Mouse (Mus musculus) intestine, embryonic 14.5 days (tissue): ENCODE measurements at regions not wholly inside any gene's neighbourhood (a gene's known extent, or its start where the extent isn't known, plus 50 kb on each side); places are given as distances from the start of the nearest gene placed in this dataset.

Experiments
- ATAC-seq: fragments of 200-750 bp; cut with Nextera tagmentation; replicated peaks from 2 replicates; pipeline ENCODE4 v1.8.0; 2017; ENCODE audit warnings: low read depth, moderate number of reproducible peaks, moderate TSS enrichment, moderate library complexity; ENCODE audit not compliant: low FRiP score, low TSS enrichment
- DNase-seq: peaks from one replicate; pipeline ENCODE4 v3.0.0-alpha.2; 2018; ENCODE audit warnings: low spot score
- H3K27ac ChIP-seq: fragments of 300-500 bp; sonication (generic); 2 replicates; pipeline ENCODE4 v1.5.1; 2014; ENCODE audit warnings: low read depth, mild to moderate bottlenecking, control low read depth
- H3K27me3 ChIP-seq: fragments of 300-500 bp; sonication (generic); replicated peaks from 2 replicates; pipeline ENCODE4 v1.6.1; 2014; ENCODE audit warnings: low read length, control low read depth; ENCODE audit not compliant: control insufficient read depth, insufficient read depth
- H3K36me3 ChIP-seq: fragments of 300-500 bp; sonication (generic); 2 replicates; pipeline ENCODE4 v1.6.1; 2014; ENCODE audit warnings: low read length, control low read depth; ENCODE audit not compliant: control insufficient read depth, insufficient read depth
- H3K4me1 ChIP-seq: fragments of 300-500 bp; sonication (generic); replicated peaks from 2 replicates; pipeline ENCODE4 v1.6.1; 2014; ENCODE audit warnings: low read length, control low read depth, mixed read lengths; ENCODE audit not compliant: control insufficient read depth, insufficient read depth
- H3K4me2 ChIP-seq: fragments of 300-500 bp; sonication (generic); 2 replicates; pipeline ENCODE4 v1.6.1; 2014; ENCODE audit warnings: low read length
- H3K4me3 ChIP-seq: fragments of 300-500 bp; sonication (generic); 2 replicates; pipeline ENCODE4 v1.5.1; 2014; ENCODE audit warnings: low read depth, low read length, control low read depth, mixed read lengths
- H3K9ac ChIP-seq: fragments of 300-500 bp; sonication (generic); 2 replicates; pipeline ENCODE4 v1.6.1; 2014; ENCODE audit warnings: mild to moderate bottlenecking, low read length
- H3K9me3 ChIP-seq: fragments of 300-500 bp; sonication (generic); 2 replicates; pipeline ENCODE4 v1.6.1; 2016; ENCODE audit warnings: low read length, control low read depth; ENCODE audit not compliant: control insufficient read depth
- WGBS: fragments of 180-500 bp; shearing (Covaris S2); extraction: QIAGEN DNeasy Blood & Tissue Kit; methylation state at CpG from one replicate; pipeline ENCODE4 v1.1.7; 2014; 5-methylcytosine and 5-hydroxymethylcytosine counted together

DNA sequence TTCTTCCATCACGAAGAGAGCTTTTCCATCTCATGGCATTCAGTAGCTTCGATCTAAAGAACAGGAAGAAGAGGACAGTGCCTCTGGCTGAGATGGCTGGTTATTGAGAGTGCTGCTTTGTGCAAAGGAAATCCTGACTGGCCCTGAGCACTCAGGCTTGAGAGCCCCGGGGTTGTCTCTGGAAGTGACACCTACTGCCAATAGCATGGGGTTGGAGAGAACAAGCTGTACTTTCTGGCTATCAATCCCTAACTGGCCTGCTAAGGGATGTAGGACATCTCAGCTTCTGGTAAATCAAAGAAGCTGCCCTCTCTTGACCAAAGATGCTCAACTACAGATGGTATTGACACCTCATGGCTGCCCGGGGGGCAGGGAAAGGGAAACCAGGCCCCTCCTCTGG, 178.2 kb upstream of the Serpine2 start:
- no peaks in the 10 kb centered on the region for H3K4me1 ChIP-seq
- H3K27me3 ChIP-seq = no peaks in the 10 kb centered on the region
- no peaks in the 10 kb centered on the region for H3K9me3 ChIP-seq
- 82% methylated on average over 4 of the region's 4 CpGs for WGBS
- DNase-seq = no peak
- no peak for ATAC-seq
- H3K4me3 ChIP-seq = no peak overlapping the region
- H3K4me2 ChIP-seq = no peak overlapping the region
- no peaks in the 10 kb centered on the region for H3K36me3 ChIP-seq
- H3K9ac ChIP-seq = no peak overlapping the region
- no peak overlapping the region for H3K27ac ChIP-seq

DNA sequence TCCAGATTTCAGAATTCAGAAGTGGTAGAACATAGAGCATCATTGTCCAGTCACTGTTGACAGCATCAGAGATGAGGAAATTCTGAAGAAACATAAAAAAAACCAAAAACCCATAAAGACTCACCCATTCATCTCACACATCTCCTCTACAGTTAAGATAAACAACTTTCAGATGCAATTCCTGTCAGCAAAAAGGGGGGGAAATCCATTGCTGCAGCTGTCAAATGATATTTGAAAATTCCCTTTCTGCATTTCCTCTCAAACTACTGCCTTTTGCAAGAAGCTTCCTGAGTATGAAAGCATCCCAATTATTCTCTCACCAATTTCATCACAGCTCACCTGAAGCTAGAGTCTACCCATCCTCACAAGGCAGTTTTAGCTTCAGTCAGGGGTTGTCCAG, 177.1 kb upstream of the Serpine2 start:
- no peak for ATAC-seq

DNA sequence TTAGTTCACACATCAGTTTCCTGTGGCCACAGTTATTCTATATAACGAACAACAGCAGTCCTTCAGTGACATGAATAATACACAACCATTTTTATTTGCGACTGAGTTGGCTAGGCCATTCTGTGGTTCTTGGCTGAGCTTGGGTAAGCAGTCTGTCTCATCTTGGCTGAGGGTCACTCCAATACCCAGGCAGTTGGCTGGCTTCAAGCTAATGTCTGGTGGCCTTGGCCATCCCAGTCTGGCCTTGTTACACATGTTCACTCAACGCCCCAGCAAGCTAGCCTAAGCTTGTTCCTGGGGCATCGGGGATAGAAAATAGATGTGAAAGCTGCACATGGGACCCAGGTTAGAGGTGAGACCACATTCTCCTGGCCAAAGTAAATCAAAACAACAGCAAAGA, 175.5 kb upstream of the Serpine2 start:
- Histone ChIP-seq H3K4me1 (peaks cover 5% of the 10 kb centered on the region; the same call in 1 of the 2 replicates), H3K9me3 (no peaks in the 10 kb centered on the region), H3K27me3 (no peaks in the 10 kb centered on the region), H3K9ac (no peak overlapping the region), H3K4me3 (no peak overlapping the region), H3K36me3 (no peaks in the 10 kb centered on the region), H3K27ac (no peak overlapping the region), H3K4me2 (no peak overlapping the region)
- 88% methylated on average over 4 of the region's 4 CpGs for WGBS
- DNase-seq (no peak), ATAC-seq (no peak)

More for the DNA sequence above, 177.1 kb upstream of the Serpine2 start:
- Histone ChIP-seq H3K27me3 (no peaks in the 10 kb centered on the region), H3K4me2 (no peak overlapping the region), H3K27ac (no peak overlapping the region), H3K4me1 (peaks cover 4% of the 10 kb centered on the region; the same call in 1 of the 2 replicates), H3K9ac (no peak overlapping the region), H3K4me3 (no peak overlapping the region), H3K36me3 (no peaks in the 10 kb centered on the region), H3K9me3 (no peaks in the 10 kb centered on the region)
- DNase-seq = no peak

DNA sequence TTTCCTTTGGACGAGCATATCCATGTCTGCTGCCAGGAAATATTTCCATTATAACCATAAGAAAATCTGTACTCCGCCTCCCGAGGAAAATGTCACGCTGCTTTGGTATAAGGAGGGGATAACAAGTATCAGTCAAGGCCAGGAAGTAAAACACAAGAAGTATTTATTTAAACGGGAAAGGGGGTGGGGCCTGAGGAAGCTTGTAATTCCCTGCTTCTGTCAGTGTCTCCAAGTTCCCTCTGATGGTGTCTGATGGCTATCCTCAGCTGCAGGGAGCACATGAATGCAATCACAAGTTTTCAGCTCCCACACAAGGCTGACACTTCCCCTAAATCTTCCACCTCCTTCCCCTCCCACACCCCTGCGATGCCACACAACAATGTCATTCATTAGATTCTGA, 172.5 kb upstream of the Serpine2 start:
- H3K9me3 ChIP-seq = no peaks in the 10 kb centered on the region
- peaks cover 5% of the 10 kb centered on the region; the same call in 1 of the 2 replicates for H3K4me1 ChIP-seq
- 45% methylated on average over 6 of the region's 6 CpGs for WGBS
- no peak for DNase-seq
- no peak overlapping the region for H3K4me3 ChIP-seq
- no peak overlapping the region for H3K27ac ChIP-seq
- no peak for ATAC-seq
- no peak overlapping the region for H3K4me2 ChIP-seq
- no peak overlapping the region for H3K9ac ChIP-seq
- no peaks in the 10 kb centered on the region for H3K36me3 ChIP-seq
- no peaks in the 10 kb centered on the region for H3K27me3 ChIP-seq

DNA sequence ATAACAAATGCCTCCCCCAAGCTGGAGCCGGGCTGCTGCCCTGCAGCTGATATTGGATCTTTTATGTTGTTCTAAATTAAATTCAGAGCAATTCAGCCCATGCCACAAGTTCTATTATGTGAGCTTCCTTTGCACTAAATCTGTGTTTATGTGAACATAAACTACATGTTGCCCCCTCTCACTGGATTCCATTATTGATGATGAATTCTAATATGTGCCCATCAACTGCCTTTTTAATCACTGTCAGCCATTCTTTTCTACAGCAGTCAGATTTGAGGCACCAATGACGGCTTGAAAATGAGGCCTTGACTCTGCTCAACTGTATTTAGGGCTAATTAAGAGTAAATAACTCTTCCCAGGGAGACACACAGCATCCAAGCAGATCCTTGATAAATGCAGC, 172.1 kb upstream of the Serpine2 start:
- Histone ChIP-seq H3K27me3 (no peaks in the 10 kb centered on the region), H3K4me3 (no peak overlapping the region), H3K4me2 (no peak overlapping the region), H3K9me3 (no peaks in the 10 kb centered on the region), H3K36me3 (no peaks in the 10 kb centered on the region), H3K4me1 (peaks cover 5% of the 10 kb centered on the region; the same call in 1 of the 2 replicates), H3K9ac (no peak overlapping the region), H3K27ac (no peak overlapping the region)
- ATAC-seq = no peak
- DNase-seq = no peak
- WGBS = 64% methylated on average over 2 of the region's 2 CpGs

DNA sequence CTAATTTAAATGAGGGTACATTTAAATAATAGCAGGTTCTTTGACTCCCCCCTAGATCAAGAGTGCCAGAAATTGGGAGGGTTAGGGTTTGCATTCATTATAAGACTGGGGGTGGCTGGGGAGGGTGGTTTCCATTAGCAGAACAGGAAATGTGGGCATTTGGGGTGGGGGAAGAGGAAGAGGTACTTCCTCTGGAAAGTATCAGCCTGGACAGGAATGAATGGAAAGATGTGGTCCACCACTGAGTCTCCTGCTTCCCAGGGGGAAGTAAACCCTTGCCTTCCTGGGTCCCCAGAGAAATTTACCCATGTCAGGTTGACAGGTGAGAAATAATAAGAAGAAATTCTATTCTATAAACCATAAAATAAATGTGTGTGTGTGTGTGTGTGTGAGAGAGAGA, 171.5 kb upstream of the Serpine2 start:
- Histone ChIP-seq H3K36me3 (no peaks in the 10 kb centered on the region), H3K4me3 (no peak overlapping the region), H3K9me3 (no peaks in the 10 kb centered on the region), H3K9ac (no peak overlapping the region), H3K4me2 (no peak overlapping the region), H3K27ac (no peak overlapping the region), H3K27me3 (no peaks in the 10 kb centered on the region), H3K4me1 (peaks cover 5% of the 10 kb centered on the region; the same call in 1 of the 2 replicates)
- ATAC-seq (no peak), DNase-seq (no peak)

DNA sequence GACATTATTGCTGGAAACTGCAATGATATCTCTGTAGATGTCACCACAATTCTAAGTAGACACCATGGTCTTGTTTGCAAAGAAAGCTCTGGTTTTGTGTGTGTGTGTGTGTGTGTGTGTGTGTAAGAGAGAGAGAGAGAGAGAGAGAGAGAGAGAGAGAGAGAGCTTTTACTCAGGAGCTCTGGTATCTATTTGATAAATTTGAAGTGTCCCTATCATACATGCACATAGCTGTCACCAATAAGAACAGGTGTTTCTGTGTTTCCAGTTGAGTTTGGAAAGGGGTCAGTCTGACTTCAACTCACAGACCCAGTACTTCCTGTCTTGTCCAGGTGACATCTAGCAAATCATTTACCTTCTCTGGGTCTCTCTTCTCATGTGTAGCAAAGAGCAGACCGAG, 169.7 kb upstream of the Serpine2 start:
- Histone ChIP-seq H3K4me3 (no peak overlapping the region), H3K9ac (no peak overlapping the region), H3K36me3 (no peaks in the 10 kb centered on the region), H3K4me1 (peaks cover 5% of the 10 kb centered on the region; the same call in 1 of the 2 replicates), H3K27ac (no peak overlapping the region), H3K27me3 (no peaks in the 10 kb centered on the region), H3K4me2 (no peak overlapping the region), H3K9me3 (no peaks in the 10 kb centered on the region)
- 79% methylated on average over 1 of the region's 1 CpGs for WGBS
- no peak for DNase-seq
- no peak for ATAC-seq

DNA sequence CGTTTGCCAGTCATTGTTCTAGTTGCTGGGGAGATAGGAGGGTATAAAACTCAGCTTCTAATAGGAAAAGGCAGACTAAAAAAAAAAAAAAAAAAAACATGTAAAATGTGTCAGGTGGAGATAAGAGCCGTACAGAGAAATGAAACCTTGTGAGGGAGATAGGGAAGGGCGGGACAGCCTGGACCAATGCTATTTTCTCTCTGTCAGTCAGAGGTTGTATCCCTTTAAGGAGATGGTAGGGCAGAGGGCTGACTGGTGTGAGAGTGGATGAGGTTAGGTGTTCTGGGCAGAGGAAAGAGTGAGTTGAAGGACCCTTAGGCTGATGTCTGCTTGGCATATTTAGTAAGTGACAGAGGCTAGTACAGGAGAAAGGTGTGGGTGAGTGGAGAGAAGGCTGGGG, 169.2 kb upstream of the Serpine2 start:
- Histone ChIP-seq H3K27me3 (no peaks in the 10 kb centered on the region), H3K4me3 (no peak overlapping the region), H3K36me3 (no peaks in the 10 kb centered on the region), H3K27ac (no peak overlapping the region), H3K9ac (no peak overlapping the region), H3K4me2 (no peak overlapping the region), H3K4me1 (peaks cover 5% of the 10 kb centered on the region; the same call in 1 of the 2 replicates), H3K9me3 (no peaks in the 10 kb centered on the region)
- ATAC-seq (no peak), DNase-seq (no peak)
- 63% methylated on average over 3 of the region's 3 CpGs for WGBS

DNA sequence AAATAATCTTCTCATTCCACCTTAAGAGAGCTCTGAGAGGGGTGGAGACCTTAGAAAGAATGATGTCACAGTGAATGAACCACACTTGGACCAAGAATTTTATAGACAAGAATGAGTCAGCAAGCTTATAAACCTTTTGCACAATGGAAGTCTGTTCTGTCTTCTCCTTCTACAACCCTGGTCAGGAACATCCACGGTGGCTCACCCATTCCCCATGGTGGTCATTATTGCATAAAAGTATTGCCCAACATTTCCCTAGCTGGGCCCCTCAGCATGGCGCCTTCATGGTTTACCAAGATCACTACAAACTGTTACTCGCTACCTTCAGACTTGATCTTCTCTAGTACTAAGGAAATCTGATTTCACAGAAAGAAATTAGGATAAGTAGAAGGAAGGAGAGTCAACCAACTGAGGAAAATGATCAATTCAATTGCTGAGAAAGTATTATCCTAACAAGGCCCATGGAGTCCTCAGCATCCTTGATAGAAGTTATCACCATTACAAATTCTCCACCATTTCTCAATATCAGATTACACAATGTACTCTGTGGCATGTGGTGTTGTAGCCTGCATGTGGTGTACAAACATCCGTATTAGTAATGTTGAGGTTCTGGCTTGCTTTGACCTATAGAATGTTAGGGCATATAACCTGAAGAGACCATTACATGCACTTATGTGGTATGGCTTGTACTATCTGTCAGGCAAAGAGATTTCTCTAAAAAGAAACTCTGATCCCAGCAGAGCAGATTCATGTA, 165.1 kb upstream of the Serpine2 start:
- WGBS = 90% methylated on average over 4 of the region's 4 CpGs
- Histone ChIP-seq H3K4me2 (no peak overlapping the region), H3K27ac (no peak overlapping the region), H3K9ac (no peak overlapping the region), H3K9me3 (no peaks in the 10 kb centered on the region), H3K27me3 (no peaks in the 10 kb centered on the region), H3K4me1 (no peaks in the 10 kb centered on the region; the same call in 1 of the 2 replicates), H3K4me3 (no peak overlapping the region), H3K36me3 (no peaks in the 10 kb centered on the region)
- ATAC-seq = no peak
- DNase-seq = no peak
